Mouse (Mus musculus) cerebellum, postnatal 25 days (tissue): Measurements from ENCODE around the gene Pink1.

Experiments
- DNase-seq, 2 experiments: peaks; one replicate each; pipeline ENCODE4 v3.0.0; 2021; ENCODE audit warnings: mixed read lengths in 2 of 2

The Pink1 gene

GRCm38 (mm10) chr4:138311595-138311994, 14.5 kb downstream of the Pink1 start:
- DNase-seq: peak; percentile 76 to 81

DNA sequence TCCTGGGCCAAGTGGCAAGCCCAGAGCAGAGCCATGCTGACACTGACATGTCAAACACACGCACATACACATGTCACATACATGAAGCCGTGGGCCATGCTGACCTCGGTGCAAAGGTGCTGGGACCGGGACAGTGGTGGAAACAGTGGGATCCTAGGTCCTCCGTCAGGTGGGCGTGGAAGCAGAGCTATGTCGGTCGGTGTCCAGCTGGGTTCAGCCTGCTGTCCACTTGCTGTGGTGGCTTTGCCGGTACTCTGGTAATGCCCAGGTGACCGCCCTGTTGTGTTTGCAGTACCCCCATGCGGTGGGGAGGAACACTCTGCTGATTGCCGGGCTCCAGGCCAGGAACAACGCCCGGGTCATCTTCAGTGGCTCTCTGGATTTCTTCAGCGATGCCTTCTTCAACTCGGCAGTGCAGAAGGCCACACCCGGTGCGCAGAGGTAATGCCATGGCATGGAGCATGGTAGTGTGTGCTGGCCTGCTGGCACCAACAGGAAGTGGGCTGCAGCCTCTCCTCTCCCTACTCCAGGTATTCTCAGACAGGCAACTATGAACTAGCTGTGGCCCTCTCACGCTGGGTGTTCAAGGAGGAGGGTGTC, 15.7 kb downstream of the Pink1 start:
- DNase-seq: peak in 1 of 2 experiments; percentile 21

GRCm38 (mm10) chr4:138307739-138308138, 18.4 kb downstream of the Pink1 start:
- no peak for DNase-seq

DNA sequence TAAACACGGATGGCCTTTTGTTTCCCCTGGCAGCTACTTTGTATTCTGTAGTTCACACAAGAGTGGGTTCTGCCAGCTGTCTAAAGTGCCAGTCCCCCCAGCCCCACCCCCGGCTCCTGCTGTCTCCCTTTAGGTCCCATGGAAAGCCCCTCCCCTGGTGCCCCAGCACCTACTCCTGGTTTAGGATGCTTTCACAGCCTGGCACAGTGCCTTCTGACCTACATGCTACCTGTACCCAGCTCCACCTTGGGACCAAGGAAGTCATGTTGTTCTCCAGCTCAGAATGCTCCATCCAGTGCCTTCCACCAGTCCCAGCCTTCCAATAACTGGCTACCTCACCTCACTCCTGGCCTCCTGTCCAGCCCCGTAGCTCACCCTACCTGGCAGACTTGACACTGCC, 19.1 kb downstream of the Pink1 start:
- DNase-seq: peak in 1 of 2 experiments; percentile 29

DNA sequence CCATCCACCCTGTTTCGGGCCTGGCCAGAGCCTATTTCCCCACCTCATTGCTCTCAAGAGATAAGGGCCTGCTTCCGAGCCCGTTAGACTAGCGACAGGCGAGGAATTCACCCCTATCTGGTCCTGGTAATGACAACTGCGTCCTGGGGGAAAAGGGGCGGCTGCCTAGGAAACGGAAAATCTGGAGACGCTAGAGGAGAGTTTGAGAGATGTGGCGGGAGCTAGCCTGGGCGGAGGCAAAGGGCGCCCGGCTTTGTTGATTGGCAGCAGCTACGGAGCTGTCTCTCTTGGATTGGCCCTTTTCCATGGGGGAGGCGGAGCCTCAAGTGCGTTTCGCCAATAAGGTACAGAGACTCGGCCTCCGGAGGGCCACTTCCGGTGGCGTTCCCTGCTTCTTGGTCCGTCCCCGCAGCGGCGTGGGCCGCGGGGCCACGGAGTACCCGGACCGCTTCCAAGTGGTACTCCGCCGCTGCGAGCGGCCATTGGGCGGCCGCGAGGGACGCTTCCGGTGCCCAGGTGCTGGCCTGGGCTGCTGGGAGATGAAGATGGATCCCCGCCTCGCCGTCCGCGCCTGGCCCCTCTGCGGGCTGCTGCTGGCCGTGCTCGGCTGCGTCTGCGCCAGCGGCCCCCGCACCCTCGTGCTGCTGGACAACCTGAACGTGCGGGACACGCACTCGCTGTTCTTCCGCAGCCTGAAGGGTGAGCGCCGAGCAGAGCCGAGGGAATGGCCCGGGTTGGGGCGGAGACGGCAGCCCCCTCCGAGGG, 21.6 kb downstream of the Pink1 start, which contains the start of gene Ddost:
Gene Ddost, plus strand, starts transcription at position 391 of the 765 bp plus-strand sequence.
- peak; percentile 97 to 99 for DNase-seq

GRCm38 (mm10) chr4:138303742-138304141, 22.4 kb downstream of the Pink1 start:
- peak in 1 of 2 experiments; percentile 48 for DNase-seq

DNA sequence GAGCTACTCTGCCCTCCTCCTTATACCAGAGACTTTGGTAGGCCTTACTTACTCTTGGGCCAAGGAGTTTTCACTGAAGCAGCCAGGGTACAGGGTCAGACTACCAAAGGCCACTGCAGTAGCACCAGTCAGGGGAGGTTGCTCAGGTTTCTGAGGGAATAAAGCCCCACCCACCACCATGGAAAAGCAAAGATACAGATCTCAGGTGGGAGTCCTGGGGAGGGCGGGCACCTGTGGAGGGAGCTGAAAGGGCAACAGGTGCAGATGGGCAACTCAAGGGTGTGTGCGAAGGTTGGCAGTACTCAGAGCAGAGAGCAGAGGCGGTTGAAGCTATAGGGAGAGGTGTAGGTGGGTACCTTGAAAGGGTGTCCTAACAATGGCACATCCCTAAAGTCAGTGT, 23.1 kb downstream of the Pink1 start:
- DNase-seq: no peak

- no peak for DNase-seq
These were observed 24.8 kb downstream of the Pink1 start for GRCm38 (mm10) chr4:138301271-138301780.

DNA sequence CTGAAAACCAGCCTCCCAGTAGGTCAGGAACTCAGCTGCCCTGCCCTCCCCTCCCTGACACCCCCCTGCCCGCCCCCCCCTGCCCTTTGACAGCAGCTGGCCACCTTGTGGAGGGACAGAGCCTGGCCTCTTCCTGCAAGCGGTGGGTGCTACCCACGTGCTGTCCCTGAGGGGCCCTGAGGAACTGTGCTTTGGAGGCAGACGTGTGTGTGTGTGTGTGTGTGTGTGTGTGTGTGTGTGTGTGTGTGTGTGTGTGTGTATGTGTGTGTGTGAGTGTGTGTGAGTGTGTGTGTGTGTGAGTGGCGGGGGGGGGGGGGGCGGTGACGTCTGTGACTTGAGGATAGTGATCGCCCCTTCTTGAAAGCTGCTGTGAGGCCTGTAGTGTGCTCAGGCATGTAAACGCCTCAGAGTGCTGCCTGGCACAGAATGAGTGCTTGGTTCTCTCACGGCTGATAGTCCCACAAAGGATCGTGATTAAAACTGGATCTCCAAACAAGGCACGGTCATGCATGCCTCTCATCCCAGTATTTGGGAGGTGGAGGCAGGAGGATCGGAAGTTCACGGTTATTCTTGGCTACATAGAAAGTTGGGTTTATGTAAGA, 32.1 kb downstream of the Pink1 start:
- no peak for DNase-seq

DNA sequence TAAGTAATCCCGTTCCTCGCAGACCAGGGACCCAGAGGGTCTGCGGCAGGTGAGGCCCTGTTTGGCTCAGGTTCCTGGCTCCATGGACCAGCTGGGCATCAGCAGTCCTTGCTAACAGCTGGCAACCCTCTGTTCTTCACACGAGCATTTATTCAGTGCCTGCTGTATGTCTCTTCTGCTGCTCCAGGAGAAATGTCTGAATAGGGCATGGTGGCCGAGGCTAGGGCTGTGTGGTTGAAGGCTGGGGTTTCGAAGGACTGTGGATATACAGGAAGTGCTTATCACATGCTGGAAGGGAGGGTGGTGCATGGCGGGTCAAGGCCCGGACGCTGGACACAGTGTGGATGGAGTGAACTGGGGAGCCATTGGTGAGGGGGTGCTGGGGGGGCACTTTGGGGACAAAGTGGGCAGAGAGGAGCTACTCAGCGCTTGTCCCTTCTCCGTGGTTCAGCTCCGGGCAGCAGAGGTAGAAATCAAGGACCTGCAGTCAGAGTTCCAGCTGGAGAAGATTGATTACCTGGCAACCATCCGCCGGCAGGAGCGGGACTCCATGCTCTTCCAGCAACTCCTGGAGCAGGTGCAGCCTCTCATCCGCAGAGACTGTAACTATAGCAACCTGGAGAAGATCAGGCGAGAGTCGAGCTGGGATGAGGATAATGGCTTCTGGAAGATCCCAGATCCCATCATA, 32.7 kb downstream of the Pink1 start:
- no peak for DNase-seq

- no peak for DNase-seq
These were observed 34.1 kb downstream of the Pink1 start for GRCm38 (mm10) chr4:138292028-138292427.

DNA sequence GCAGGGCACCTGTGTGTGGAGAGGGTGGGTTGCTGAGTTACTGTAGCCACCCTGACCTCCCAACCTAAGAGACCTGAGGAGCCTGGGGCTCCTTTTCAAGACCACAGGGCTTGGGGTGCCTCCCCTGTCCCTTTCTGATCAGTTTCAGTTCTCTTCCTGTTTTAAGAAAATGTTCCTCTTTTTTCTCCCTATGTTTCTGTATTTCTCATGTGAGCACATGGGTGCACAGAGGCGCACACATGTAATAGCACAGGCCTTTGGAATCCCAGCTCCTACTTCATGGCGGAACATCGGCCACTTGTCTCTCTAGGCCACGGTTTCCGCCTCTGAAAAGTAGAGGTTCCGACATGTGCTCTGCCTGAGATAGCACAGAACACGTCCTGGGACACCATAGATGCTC, 37.4 kb downstream of the Pink1 start:
- no peak for DNase-seq

GRCm38 (mm10) chr4:138286411-138286810, 39.7 kb downstream of the Pink1 start:
- no peak for DNase-seq

DNA sequence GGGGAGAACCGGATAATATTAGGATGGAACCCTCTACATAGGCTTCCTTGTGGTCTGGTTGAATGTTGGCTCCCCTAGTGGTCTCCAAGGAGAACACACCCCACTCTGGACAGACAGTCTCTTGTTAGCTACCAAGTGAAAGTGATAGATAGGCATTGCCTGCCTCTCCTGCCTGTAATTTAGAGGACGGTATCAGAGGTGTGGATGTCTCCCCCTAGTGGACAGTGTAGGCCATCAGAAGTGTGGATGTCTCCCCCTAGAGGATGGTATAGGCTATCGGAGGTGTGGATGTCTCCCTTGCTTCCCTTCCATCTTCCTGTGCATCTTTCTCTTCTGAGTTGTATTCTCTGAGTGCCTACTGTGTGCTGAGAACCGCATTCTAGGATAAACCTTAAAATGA, 43.3 kb downstream of the Pink1 start:
- peak; percentile 36 to 58 for DNase-seq

DNA sequence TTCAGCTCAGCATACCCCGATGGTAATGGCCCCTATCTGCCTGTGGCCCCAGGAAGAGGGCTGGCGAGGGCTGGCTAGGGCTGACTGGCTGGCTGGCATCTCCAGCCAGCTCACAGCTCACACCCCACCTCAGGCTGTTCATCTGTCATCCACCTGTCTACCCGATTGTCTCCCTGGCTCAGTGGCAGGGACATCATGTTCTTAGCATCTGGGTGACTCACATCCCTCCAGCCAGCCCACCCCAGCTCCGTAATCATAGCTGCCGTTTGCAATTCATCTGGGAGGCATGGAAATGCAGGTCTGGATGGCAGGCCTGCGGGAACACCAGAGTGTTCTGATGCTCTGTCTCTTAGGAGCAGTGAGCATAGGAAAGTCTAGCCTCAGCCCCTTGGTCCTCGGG, 47.8 kb downstream of the Pink1 start:
- no peak for DNase-seq

- no peak for DNase-seq
These were observed 53.8 kb downstream of the Pink1 start for GRCm38 (mm10) chr4:138272011-138272997.

DNA sequence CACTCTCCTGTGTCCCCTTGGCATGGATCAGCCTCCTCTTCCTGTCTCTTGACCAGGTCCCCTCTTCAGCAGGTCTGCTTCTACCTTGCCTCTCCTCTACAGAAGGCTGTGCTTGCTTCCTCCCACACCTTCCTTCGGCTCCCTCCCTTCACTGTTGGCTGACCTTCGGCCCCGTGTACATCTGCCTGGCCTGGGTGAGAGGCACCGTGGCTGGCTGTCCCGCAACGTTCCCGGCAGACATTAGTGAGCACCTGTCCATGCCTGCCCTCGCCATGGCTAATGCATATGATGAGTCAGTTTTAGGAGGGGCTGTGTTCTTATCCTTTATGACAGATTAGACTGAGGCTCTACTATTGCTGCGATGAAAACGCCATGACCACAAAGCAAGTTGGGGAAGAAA, 58.2 kb downstream of the Pink1 start:
- DNase-seq: no peak
